Mouse (Mus musculus): ENCODE results near the gene 4930544D05Rik. TPM values are rescaled to one million over a fixed set of nuclear protein-coding genes. Genes with fewer than 3 reads are reported as not detected.

Gene 4930544D05Rik
- total RNA-seq, 2 experiments from 2014 or later, result not detected

DNA sequence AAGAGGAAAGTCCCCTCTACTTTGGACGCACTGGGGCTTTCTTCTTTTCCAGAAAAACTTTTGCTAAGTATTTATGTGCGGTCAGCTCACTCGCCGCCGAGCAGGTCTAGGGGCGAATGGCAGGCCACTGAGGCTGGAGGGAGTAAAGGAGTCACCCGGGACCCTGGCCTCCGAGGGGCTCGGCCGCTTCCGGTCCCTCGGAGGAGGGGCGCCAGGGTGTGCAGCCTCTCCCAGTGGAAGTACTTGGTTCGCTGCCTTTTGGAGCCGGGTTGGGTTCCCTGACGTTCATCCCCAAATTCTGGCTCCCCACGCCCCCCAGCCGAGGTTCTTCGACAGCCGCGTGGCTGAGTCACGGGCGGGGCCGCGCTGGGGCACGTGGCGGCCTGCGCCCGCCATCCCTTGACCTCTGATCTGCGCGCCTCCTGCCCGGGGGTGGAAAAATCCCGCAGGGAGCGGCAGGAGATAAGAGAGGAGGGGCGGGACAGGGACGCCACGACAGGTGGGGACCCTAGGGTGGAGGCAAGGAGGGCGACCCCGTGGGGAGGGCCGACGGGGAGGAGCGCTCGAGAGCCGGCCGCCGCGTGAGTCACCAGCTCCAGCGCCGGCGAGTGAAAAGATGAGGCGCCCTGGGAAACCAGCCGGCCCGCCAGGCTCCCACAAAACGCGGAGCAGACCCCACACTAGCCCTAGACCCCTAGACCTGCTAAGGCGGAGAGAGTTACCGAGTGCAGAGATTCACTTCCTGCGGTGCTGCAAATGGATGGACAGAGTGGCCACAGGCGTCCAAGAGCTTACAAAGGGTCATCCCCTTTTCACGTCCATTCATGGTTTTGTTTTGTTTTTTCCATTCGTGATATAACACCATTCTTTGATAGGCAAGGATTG is 40.2 kb downstream of the 4930544D05Rik start:
- DNase-seq (ENCODE audit: low spot score in 2 of 2), result peak in 1 of 2 experiments; percentile 50

GRCm38 (mm10) chr11:70656456-70656927 is 40.8 kb downstream of the 4930544D05Rik start:
- no peak for DNase-seq (ENCODE audit: low spot score in 2 of 2)

DNA sequence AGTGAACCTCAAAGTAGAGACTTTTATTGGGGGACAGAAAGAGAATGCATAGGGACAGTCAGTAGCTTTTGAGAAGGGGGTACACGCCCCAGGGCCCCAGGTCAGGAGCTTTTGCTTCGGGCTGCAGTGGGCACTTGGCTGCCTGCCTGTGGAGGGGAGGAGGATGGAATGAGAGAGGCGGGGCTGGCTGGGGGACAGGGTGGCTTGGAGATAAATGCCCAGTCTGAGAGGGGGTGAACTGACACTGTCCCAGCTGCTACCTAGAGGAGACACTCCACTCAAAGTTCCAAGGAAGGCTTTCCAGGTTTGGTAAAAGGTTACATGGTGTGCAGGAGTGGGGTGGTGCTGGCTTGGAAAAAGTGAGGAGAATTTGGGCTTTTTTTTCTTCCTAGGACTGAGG is 41.3 kb downstream of the 4930544D05Rik start, which contains the start of gene Eno3:
TSS of gene Eno3 (plus strand) at position 239 of the 400 bp plus-strand sequence.
- DNase-seq (ENCODE audit: low spot score in 2 of 2), result no peak

- no peak for DNase-seq (ENCODE audit: low spot score in 2 of 2)
These were observed 41.9 kb downstream of the 4930544D05Rik start for GRCm38 (mm10) chr11:70657573-70657972.

- DNase-seq (ENCODE audit: low spot score in 2 of 2), result no peak
These were observed 42.3 kb downstream of the 4930544D05Rik start for GRCm38 (mm10) chr11:70657991-70658390.

- no peak for DNase-seq (ENCODE audit: low spot score in 2 of 2)
These were observed 42.9 kb downstream of the 4930544D05Rik start for GRCm38 (mm10) chr11:70658521-70658920.

- no peak for DNase-seq (ENCODE audit: low spot score in 2 of 2)
These were observed 43.3 kb downstream of the 4930544D05Rik start for GRCm38 (mm10) chr11:70658942-70659341.

DNA sequence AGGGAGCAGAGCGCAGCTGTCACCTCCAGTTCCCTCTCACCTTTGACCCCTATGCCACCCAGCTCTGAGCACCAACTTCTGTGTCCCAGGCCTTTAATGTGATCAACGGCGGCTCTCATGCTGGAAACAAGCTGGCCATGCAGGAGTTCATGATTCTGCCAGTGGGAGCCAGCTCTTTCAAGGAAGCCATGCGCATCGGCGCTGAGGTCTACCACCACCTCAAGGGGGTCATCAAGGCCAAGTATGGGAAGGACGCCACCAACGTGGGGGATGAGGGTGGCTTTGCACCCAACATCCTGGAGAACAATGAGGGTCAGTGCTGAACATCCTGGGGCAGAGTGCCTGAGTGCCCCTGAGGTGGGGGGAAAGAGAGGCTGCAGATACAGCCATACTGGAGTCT is 44.9 kb downstream of the 4930544D05Rik start:
- DNase-seq (ENCODE audit: low spot score in 2 of 2), result no peak

- no peak for DNase-seq (ENCODE audit: low spot score in 2 of 2)
These were observed 47.5 kb downstream of the 4930544D05Rik start for GRCm38 (mm10) chr11:70663101-70663500.

GRCm38 (mm10) chr11:70663957-70664356 is 48.3 kb downstream of the 4930544D05Rik start:
- DNase-seq (ENCODE audit: low spot score in 2 of 2), result no peak

GRCm38 (mm10) chr11:70664741-70665140 is 49.1 kb downstream of the 4930544D05Rik start:
- no peak for DNase-seq (ENCODE audit: low spot score in 2 of 2)

Other genes starting within 250 kb of the 4930544D05Rik start
- 10 to 100 TPM; 37.2 to 40.5 TPM for gene Pelp1, start 205.8 kb upstream of the 4930544D05Rik start, total RNA-seq (2021)
- 10 to 100 TPM; 30.4 to 32.3 TPM for gene Arrb2, start 183.2 kb upstream of the 4930544D05Rik start, total RNA-seq (2021)
- 10 to 100 TPM; 17.3 to 18.6 TPM for gene Med11, start 163.9 kb upstream of the 4930544D05Rik start, total RNA-seq (2021)
- gene Zmynd15, start 156.4 kb upstream of the 4930544D05Rik start, total RNA-seq (2021), result 1 to 10 TPM; 2.2 to 2.3 TPM
- 1 to 10 TPM; 5.8 to 7.4 TPM for gene Cxcl16, start 155.9 kb upstream of the 4930544D05Rik start, total RNA-seq (2021)
- 1 to 10 TPM; 1.3 TPM for gene Tm4sf5, start 110.6 kb upstream of the 4930544D05Rik start, total RNA-seq (2021)
- gene Vmo1, start 101.2 kb upstream of the 4930544D05Rik start, total RNA-seq (2021), result under 1 TPM; 0.51 to 0.64 TPM
- gene Gltpd2, start 96.7 kb upstream of the 4930544D05Rik start, total RNA-seq (2021), result 1 to 10 TPM in 1 of 2 experiments, not detected in 1; 5.0 TPM
- gene Psmb6, start 90.5 kb upstream of the 4930544D05Rik start, total RNA-seq (2021), result 100 to 1,000 TPM; 289 to 310 TPM
- not detected for gene Gm40193, start 82.9 kb upstream of the 4930544D05Rik start, total RNA-seq (2021)
- gene Pld2, start 75.8 kb upstream of the 4930544D05Rik start, total RNA-seq (2021), result 10 to 100 TPM; 11.8 to 15.4 TPM
- 10 to 100 TPM; 67.7 to 67.8 TPM for gene Mink1, start 53.0 kb upstream of the 4930544D05Rik start, total RNA-seq (2021)
- gene Chrne, start 3.4 kb downstream of the 4930544D05Rik start, total RNA-seq (2021), result under 1 TPM in 1 of 2 experiments, not detected in 1; 0.36 TPM
- gene Gp1ba, start 23.3 kb downstream of the 4930544D05Rik start, total RNA-seq (2021), result 1 to 10 TPM in 1 of 2 experiments, under 1 TPM in 1; 0.28 to 1.2 TPM
- gene Rnf167, start 31.4 kb downstream of the 4930544D05Rik start, total RNA-seq (2021), result 100 to 1,000 TPM; 100 to 106 TPM
- 100 to 1,000 TPM; 153 TPM for gene Slc25a11, start 31.6 kb downstream of the 4930544D05Rik start, total RNA-seq (2021)
- 100 to 1,000 TPM; 804 to 830 TPM for gene Pfn1, start 38.8 kb downstream of the 4930544D05Rik start, total RNA-seq (2021)
- gene Eno3, start 41.4 kb downstream of the 4930544D05Rik start, total RNA-seq (2021), result 100 to 1,000 TPM in 1 of 2 experiments, 10 to 100 TPM in 1; 72.6 to 112 TPM
- gene Spag7, start 53.6 kb downstream of the 4930544D05Rik start, total RNA-seq (2021), result 10 to 100 TPM; 82.0 to 87.2 TPM
- 10 to 100 TPM; 36.2 to 37.8 TPM for gene Camta2, start 72.3 kb downstream of the 4930544D05Rik start, total RNA-seq (2021)
- 10 to 100 TPM in 1 of 2 experiments, 1 to 10 TPM in 1; 7.0 to 10.2 TPM for gene Inca1, start 84.3 kb downstream of the 4930544D05Rik start, total RNA-seq (2021)
- 100 to 1,000 TPM; 135 to 149 TPM for gene Kif1c, start 84.7 kb downstream of the 4930544D05Rik start, total RNA-seq (2021)
- gene Zfp3, start 148.4 kb downstream of the 4930544D05Rik start, total RNA-seq (2021), result 10 to 100 TPM; 12.9 to 13.2 TPM
- gene Scimp, start 196.7 kb downstream of the 4930544D05Rik start, total RNA-seq (2021), result under 1 TPM; 0.48 to 0.68 TPM
- gene Rabep1, start 228.9 kb downstream of the 4930544D05Rik start, total RNA-seq (2021), result 10 to 100 TPM; 95.2 to 96.0 TPM

All from adrenal gland, postnatal 4 days (tissue).